Mouse (Mus musculus) hematopoietic stem cell, adult 5-6 weeks (primary cell): Measurements from ENCODE around the gene Adnp. TPM values are rescaled to one million over a fixed set of nuclear protein-coding genes. Genes with fewer than 3 reads are reported as not detected.

ENCODE experiments used
- ATAC-seq, 2 experiments: fragments of 125-278 bp in 1 of 2; replicated peaks in 1 of 2; 2 replicates each; pipeline ENCODE4 v1.8.0; 2016 to 2017; ENCODE audit warnings: inconsistent platforms in 2 of 2, mild to moderate bottlenecking in 2 of 2, moderate number of reproducible peaks in 2 of 2, low read depth in 1 of 2, moderate TSS enrichment in 1 of 2; ENCODE audit not compliant: low FRiP score in 2 of 2, poor library complexity in 2 of 2, severe bottlenecking in 2 of 2, insufficient read depth in 1 of 2, low TSS enrichment in 1 of 2
- total RNA-seq: library from RNA; stranded (forward); fragments of 172-1452, 232-1000 nt; gene quantifications from 2 replicates; pipeline ENCODE4 v1.2.3, GENCODE M21; 2017

The Adnp gene
- total RNA-seq, 1 experiment from 2014 or later: 11.3 TPM

DNA sequence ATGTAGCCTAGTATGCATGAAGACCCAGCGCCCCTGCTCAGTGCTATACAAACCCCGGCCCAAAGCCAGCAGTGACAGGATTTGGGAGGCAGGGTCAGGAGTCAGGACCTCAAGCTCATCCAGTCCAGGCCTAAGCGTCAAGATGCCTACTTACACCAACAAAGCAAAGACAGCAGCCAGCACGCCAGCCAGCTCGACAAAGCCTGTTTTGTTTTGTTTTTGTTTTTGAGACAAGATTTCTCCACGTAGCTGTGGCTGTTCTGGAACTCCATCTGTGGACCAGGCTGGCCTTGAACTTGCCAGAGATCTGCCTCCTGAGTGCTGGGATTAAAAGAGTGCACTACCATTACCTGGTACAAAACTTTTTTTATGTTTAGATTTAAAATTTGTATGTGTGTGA is 16.4 kb upstream of the Adnp start:
- no peak for ATAC-seq

DNA sequence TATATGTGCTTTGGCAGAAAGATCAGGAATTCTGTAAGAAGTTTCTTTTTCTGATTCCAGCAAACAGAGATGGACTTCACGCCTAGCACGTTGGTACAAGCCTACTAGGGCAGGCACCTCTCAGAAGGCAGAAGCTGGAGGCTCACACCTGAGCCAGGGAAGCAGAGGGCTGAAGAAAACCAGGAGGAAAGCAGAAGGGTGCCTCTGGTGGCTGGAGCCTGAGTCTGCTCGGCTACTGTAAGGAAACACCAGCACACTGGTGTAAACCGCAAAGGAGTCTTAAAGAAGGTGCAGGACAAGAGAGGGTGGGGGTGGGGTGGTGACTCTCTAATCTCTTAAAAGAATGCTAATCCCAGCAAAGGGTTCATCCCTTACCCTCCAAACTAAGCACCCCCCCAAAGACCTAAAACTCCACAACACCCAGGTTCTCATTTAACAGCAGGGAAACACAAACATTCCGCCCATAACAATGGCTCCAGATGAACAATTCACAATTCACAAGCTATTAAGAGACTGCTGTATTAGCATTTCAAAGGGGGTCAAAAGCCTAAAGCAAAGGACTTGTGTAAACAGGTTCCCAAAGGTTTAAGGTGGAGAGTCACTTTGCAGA is 7.0 kb upstream of the Adnp start:
- peak; percentile 56 to 71; a peak in 2 of 4 replicates for ATAC-seq

DNA sequence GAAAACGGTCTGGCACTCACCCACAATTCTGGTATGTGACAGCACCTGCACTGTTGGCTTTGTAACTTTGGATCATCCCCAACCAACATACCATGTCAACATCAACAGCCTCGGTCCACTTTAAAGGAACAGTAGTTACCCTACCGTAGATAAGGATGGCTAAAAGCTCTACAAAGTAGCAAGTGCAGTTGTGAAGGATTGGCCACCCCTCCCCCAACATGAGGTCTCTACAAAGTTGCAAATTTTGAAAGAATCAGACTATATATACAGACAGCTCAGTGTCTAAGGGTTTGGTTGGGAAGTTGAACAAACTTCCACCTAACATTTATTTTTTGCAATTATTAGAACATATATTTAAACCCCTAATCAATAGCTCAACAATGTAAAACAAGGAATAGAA is 971 bp upstream of the Adnp start:
- ATAC-seq: no peak

DNA sequence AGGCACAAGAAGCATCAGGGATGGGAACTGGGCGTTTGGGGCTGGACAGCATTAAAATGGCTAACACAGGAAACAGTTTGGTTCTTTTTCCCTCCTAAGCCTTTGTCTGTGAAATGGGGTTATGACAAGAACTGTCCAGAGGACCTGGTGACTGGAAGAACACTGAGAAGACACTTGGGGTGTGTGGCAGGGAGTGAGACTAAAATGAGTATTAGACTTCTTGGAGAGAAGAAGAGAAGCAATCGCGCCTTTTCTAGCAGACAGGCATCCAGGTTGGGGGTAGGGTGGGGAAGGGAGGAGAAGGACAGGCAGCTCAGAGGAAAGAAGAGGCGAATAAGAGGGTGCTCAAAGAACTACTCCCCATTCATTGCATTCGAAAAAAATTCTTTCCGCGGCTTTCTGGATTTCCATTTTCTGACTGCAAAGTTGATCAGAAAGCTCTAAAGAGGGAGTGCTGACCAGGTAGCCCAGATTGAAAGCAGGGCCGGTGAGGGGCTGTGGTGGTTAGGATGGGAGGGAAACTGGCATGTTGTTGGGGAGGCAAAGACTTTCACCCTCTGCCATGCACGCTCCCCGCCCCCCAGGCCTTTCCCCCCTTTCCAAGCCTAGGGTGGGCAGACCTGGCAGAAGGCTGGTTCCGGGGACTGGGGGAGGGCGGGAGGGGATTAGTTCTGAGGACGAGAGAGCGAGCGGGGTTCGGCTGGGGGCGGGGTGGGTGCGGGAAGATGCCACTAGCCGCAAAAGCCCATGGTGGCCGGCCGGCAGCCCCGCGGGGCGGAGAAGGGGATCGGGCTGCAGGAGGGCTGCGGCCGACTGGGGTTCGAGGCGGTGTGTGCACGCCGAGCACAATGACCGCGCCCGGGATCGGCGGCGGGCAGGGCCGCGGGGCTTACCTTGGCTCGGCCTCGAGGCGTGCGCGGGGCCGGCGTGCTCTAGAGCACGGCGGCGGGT is 956 bp downstream of the Adnp start:
- ATAC-seq: no peak

DNA sequence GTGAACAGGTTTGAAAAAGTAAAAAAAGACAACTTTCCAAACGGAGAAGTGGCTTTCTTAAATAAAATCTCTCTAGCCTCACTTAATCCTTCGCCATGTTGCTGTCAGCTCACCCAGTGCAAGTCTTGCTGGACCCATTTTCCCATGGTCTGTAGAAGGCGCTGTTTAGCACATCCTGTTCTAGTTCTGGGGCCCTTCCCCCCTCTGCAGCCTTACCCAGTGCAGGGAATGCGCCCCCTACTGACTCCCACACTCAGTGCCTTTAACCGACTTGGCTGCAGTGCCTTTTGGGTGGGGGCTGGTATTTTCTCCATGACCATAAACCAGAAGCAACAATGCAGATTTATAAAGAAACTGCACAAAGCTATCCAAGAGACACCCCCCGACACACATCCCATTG is 1.6 kb downstream of the Adnp start:
- ATAC-seq: peak; percentile 70 to 77

DNA sequence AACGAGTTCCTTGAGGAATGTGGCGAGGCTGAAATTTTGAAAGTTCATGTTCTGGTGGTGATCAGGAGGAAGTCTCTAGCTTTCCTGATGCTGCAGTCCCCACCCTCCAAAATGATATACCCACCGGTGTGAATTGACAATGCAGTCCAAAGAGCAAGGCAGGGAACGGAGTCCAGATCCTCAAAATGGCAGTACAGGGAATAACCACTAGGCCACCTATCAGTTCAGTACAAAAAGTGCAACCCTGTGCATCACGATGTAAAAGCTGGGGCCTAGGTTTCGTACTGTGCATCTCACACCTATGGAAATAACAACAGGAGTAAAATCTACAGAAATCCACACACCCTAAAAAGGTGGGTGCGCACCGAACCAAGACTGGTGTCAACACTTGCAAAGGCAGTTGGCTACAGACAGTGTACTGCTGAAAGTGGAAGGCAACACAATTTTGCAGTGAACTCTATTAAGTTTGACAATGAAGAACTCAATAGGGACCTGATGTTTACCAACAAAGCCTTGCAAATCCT is 2.4 kb downstream of the Adnp start:
- ATAC-seq: no peak

DNA sequence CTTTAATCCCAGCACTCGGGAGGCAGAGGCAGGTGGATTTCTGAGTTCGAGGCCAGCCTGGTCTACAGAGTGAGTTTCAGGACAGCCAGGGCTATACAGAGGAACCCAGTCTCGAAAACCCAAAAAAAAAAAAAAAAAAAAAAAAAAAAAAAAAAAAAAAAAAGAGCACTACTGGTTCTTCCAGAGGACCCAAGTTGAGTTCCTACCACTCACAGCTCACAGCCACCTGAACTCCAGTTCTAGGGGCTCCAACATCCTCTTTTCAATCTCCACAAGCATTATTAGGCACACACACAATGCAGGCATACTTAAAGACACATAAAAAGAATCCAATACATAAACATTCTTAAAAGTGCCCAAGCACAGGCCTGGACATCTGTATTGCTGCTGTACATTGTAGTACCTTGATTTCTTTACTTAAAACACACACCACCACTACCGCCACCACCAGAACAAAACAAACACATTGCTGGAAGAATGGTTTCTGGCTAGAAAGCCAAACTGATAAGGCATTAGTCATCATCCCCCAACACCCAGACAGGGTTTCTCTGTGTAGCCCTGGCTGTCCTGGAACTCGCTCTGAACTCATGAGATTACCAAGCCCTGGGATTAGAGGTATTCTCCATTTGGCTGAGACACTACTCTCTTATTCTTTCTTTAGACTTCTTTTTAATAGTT is 6.8 kb downstream of the Adnp start:
- ATAC-seq: 0 out of 4 replicates have a peak, but pooled peaks of 1 of the 2 experiments have one; percentile 25

DNA sequence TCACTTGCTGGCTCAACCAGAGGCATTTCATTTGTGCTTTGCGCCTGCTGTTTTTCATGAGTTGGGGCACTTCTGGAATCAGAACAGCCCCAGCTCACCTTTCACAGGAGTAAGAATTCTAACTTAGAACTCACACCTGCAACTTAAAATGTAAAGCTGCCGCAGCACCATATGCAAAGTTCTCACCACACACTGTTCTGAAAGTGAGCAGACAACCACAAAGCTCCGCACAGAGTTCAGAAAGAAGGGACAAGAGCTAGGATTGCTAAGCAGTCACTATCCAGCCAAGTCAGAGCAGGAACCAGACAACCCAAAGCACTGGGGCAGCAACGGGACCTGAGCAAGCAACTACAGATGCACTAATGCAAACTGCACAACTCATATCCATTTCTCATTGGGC is 7.4 kb downstream of the Adnp start:
- ATAC-seq: no peak

DNA sequence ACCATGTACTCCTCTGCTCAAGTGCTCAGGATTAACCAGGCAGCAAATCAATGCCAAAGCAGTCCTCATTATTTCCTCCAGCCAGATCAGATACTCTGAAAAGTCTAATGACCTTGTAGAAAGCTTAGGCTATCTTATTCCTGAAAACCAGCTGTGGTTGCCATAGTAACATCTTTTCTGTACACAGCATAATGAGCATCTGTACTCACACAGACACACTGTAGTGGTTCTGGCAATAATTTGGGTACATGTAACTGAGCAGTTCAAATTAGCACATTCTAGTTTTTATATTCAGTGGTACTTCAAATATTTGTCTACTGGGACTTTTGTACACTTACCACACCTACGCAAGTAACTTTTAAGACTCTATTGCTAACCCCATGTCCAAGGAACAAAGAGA is 8.5 kb downstream of the Adnp start:
- ATAC-seq: no peak

DNA sequence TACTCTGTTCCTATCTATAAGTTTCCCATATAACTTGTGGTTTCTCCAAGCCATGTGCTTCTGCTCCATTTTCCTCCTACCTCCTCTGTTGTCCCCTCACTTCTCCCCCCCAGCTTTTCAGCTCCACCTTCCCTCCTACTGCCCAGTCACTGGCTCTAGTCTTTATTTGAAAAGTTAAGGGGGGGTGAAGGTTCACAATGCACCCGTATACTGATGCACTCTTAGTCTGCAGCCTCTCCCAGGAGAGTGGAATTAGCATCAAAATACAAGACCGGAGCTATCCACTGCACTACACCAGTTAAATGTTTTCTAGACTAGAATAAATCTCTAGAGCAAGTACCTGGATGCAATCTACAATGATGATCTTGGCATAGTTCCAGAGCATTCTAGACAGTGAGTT is 11.2 kb downstream of the Adnp start:
- no peak for ATAC-seq

DNA sequence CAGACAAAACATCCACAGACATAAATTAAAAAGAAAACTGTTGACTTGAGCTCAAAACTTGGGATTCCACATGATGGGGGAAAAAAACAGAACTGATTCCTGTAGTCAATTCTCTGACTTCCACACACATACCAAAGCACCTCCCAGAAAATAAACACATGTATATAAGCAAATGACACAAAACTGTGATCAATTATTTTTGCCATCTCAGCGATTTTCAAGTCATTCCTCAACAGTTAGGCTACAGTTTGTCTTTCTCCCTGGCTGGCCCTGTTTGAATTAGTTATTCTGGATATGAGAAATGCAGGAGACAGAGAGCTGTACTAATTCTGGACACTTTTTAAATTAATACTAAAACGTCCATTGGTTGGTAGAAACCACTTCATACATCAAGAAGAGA is 13.2 kb downstream of the Adnp start:
- no peak for ATAC-seq

DNA sequence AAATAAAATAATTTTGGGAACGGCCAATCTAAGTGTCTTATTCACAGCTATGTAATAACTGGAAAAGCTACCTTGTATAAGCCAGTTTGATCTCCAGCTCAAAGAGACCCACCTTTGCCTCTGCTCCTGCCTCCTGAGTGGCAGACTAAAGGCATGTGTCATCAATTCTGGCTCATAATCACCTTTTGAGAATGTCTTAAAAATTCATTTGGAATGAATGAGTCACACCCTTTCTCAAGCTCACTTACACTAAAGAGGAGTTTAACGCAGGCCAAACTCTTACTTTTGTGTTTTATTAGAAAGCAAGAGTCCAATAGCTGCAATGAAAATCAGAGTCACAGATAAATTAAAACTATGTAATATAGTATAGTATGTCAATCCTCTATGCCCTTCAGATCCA is 15.1 kb downstream of the Adnp start:
- no peak for ATAC-seq

DNA sequence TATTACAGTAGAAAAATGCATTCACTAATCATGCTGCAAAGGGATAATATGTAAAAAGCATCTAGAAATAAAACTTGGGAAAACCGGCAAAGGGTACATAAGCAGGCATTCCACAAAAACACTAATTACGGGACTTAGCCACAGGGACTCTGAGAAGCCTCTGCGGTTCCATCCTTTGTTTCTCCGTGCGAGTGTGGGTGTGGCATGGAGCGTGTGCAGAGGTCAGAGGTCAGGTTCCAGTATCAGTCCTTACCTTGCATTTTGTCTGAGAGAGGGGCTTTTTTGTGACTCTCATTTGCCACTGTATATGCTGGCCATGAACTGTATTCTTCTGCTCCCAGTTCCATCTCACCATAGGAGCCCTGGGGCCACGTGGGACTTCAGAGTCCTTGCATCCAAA is 31.0 kb downstream of the Adnp start:
- no peak for ATAC-seq

DNA sequence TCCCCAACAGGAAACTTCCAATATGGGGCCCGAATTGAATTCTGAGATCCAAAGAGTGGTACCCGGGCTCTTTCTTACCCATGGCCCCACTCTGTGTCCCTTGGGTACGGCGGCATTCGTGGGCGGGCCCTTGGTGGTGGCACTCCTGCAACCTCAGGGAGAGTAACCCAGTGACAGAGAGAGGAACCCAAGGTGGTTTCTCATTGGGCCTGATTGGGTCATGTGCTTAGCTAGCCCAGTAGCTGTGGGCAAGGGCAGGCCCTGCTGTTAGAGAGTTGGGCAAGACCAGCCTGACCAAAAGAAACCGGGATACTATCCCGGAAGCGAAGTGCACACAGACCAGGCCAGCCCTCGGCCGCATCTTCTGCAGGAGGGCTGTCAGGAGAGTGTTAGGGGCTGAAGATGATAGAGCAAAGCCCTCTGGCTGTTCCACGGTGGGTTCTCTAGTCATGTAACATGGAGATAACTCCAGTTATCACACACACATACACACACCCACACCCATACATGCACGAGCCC is 36.7 kb downstream of the Adnp start:
- peak; percentile 100 for ATAC-seq

DNA sequence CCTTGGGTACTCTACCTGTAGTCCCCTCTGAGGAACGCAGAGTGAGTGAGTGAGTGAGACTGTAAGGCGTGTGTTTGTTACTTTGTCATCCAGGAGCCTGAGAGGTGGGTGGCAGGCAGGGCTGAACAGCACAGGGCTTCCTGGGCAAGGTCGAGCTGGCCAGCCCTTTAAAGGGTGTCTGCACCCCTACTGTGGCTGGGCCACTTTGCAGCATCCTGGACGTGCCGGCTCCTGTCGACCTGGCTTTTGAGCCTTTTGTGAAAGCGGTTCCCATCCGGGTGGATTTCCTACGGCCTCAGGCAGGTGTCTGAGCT is 37.2 kb downstream of the Adnp start:
- ATAC-seq: peak in 1 of 2 experiments; percentile 4; a peak in 1 of 4 replicates

DNA sequence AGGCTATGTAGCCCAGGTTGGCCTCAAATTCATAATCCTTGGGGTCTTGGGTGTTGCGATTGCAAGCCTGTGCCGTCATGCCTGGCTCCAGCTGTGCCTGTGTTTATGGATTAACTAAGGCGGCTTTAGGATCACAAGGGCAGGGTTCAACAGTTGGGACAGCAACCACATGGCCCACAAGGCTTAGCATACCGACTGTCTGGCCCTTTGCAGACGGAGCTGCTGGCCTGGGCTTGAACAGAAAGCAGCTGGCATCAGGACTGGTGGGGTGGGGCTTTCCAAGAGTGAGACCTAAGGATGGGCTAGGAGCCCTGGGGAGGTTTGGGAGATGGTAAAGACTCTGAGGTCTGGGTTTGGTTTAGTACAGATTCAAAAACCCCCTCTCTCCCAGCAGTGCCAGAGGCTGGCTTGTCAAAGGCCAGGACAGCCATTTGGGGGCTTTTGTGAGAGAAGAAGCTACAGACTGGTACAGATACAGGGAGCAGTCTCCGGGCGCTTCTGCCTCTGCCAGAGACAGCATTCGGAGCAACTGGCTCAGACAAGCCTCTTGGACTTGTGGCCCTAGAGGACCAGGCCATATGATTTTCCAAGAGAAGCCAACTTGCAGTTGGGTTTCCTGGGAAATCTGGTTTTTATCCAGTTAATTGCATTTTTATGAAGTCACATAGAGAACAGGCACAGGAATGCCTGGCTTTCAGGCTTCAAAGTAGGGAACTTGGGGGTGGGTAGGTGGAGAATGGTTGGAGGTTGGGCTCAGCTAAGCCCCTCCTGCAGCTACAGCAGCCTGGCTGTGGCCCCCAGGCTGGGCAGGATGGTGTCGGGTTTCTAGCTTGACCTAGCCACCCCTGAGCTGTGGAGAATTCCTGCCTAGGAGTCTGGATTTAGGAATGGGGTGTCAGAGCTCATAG is 37.8 kb downstream of the Adnp start:
- ATAC-seq: no peak

DNA sequence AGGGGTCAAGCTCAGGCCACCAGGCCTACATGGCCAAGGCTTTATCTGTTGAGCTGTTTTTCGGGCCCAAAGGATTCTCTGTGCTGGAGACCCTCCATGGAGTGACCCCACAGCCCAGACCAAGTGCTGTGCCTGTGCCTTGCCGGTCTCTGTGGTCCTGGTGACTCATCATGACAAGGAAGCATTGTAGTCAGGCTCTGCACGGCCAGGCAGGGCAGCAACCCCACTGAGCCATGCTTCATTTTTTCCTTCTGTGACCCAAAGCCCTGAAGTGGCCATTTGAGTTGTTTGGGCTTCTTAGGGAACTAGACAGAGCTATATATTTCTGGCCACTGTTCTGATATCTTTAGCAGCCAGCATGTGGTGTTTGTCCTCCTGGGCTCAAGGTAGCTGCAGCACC is 39.1 kb downstream of the Adnp start:
- ATAC-seq: no peak
